Mouse (Mus musculus): ENCODE measurements around the gene Acot4. TPM values are rescaled to one million over a fixed set of nuclear protein-coding genes. Genes with fewer than 3 reads are reported as not detected.
"Not testable (repeated sequence)": the region's sequence is repeated elsewhere in the genome, so short reads cannot be mapped to it uniquely, and the experiment has no call there.

Gene Acot4
- total RNA-seq, 1 experiment from 2014 or later: not detected

DNA sequence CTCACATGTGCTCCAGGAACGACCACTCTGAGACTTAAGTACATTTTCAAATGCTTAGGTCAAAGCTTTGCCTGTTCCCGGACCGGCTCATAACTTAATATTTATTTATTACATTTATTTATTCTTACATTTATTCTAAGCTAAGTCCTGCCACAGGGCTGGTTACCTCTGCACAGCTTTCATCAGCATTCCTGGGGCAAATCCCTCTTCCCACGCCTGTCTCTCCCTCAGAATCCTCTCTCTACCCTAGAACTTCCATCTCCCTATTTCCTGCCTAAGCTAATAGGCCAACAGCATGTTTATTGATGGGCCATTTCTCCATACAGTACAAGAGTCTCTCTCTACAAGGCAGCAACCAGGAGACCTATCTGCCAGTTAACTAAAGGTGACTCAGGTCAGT, 29.6 kb downstream of the Acot4 start:
- ATAC-seq (ENCODE audit: extremely low read depth, insufficient number of reproducible peaks, low FRiP score, poor library complexity, severe bottlenecking): no peak

DNA sequence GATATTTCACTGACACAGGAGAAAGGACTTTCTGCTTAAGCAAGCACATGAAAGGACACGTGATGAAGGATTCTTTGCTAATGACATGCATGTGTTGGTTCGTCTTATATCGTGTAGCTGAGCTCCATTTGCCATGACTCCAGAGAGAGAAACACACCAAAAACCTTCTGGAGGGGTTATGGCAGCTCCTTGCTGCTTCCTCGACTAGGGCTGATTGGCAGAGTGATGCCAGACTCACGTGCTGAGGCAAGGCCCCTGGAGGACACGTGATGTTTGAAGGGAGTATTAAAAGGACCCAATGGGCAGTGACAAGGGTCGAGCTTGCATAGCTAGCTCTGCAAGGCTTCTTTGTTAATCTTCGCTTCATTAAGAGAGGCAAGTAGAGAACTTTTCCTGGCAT, 30.1 kb downstream of the Acot4 start:
- ATAC-seq (ENCODE audit: extremely low read depth, insufficient number of reproducible peaks, low FRiP score, poor library complexity, severe bottlenecking): no peak

DNA sequence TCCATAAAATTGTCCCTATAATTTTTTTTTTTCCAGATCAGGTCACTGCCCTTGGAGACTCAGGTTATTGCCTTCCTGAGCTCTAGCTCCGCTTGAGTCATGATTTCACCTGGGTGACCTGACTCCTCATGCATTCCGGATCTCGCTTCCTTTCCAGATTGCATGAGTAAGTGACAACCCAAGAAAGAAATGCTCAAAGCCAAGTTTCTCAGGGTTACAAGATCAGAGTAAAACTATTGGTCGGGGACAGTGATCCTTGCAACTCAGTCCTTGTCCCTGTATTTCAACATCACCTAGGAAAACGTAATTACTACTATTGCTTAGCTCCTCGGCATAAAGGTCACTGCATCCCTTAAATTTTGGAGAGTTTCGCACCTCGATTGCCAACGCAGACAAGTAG, 30.8 kb downstream of the Acot4 start, which contains the start of gene Acot5:
Acot5 (plus strand) TSS at position 340 of the 400 bp plus-strand sequence.
- ATAC-seq (ENCODE audit: extremely low read depth, insufficient number of reproducible peaks, low FRiP score, poor library complexity, severe bottlenecking): no peak

DNA sequence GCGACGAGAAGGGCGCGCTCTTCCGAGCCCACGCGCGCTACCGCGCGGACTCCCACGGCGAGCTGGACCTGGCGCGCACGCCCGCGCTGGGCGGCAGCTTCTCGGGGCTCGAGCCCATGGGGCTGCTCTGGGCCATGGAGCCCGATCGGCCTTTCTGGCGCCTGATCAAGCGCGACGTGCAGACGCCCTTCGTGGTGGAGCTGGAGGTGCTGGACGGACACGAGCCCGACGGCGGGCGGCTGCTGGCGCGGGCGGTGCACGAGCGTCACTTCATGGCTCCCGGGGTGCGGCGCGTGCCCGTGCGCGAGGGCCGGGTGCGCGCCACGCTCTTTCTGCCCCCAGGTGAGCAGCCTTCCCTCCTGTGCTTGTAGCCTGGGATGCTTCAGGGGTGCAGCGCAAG, 31.4 kb downstream of the Acot4 start:
- ATAC-seq (ENCODE audit: extremely low read depth, insufficient number of reproducible peaks, low FRiP score, poor library complexity, severe bottlenecking): not testable (repeated sequence)

DNA sequence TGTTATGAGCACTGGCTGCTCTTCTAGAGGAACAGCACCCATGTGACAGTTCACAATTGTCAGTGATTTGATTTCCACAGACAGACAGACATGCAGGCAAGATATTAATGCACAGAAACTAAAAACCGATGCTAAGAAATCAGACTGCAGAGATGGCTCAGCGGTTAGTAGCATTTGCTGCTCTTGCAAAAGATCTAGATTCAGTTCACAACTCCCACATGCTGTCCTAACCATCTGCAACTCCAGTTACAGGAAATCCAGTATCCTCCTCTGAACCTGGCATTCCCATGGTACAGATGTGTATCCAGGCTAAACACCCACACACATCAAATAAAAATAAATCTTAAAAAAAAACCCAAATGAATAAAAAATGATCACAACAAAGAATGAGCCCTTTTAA, 33.5 kb downstream of the Acot4 start:
- ATAC-seq (ENCODE audit: extremely low read depth, insufficient number of reproducible peaks, low FRiP score, poor library complexity, severe bottlenecking): no peak

DNA sequence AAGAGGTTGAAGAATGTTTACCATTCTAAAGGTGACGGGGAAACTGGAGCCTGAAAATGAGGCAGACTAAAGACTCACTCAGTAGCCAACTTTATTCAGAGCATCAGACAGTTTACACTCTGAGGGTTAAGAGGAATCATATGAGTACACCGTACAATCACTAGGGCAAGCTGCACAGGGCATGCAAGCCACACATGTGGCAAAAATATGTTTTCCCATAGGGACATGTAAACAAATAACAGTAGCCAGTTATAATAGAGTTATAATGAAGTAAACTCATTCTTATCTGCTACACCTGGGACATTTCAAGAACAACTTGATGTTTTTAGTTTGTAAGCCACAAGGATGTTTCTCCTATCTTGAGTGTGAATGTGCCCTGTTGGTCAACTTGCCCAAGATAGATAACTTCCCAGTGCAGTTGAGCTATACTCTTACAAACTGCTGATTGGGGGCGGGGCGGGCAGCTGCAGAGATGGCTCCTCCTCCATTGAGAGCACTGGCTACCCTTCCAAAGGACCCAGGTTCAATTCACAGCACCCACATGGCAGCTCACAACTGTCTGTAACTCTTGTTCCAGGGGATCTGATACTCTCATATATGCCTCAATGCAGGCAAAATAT, 39.3 kb downstream of the Acot4 start:
- no peak for ATAC-seq (ENCODE audit: extremely low read depth, insufficient number of reproducible peaks, low FRiP score, poor library complexity, severe bottlenecking)

DNA sequence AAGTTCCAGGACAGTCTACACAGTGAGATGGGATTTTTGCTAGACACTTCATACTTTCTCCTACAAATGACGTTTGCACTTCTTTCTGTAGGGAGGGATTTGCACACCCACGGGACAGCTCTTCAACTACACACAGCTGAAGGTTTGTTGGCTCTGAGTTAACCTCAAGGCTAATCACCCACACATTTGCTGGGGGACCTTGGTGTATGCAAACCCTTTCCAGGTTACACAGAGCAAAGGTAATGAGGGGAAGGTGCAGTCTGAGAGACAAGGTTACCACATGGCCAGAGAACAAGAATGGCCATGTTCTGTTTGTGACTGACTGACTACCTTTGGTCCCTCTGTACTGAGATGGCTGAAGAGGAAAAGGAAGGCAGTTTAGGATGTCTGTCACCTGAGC, 45.7 kb downstream of the Acot4 start:
- no peak for ATAC-seq (ENCODE audit: extremely low read depth, insufficient number of reproducible peaks, low FRiP score, poor library complexity, severe bottlenecking)

DNA sequence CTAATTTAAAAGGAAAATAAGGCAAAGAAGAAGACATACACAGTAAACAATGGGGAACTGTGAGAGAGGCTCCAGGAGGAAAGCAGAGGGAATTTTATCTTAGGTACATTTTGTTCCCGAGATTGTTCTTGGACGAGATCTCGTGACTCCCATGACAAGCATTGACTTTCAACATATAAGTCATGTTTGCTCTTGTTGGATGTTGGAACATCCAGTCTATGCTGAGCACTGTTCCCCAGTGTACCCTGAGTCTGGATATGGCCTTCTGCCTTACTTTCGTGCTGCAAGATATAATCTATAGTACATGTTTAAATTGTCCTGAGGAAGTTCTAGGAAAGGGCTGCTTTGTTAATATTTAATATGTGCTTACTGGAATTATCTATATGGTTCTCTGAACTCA, 46.4 kb downstream of the Acot4 start:
- ATAC-seq (ENCODE audit: extremely low read depth, insufficient number of reproducible peaks, low FRiP score, poor library complexity, severe bottlenecking): no peak

DNA sequence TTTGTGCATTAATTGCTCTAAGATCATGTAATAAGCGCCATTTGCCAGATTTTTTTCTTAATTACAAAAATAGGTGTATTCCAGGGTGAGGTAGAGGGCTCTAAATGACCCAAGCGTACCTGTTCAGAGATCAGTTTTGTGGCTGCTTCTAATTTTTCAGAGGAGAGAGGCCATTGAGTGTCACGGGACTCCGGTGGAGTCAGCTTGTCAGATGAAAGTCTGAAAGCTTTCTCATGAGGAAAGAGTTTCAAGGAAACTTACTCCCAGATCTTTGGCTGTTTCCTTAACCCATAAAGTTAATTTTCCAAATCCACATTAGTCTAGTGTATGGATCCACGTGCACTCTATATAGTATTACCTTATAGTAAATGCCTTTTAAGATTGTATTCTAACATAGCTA, 56.5 kb downstream of the Acot4 start:
- ATAC-seq (ENCODE audit: extremely low read depth, insufficient number of reproducible peaks, low FRiP score, poor library complexity, severe bottlenecking): not testable (repeated sequence)

Other genes with a start within 250 kb of the Acot4 start
- gene Numb, start 116.4 kb upstream of the Acot4 start, total RNA-seq (2017): 67.8 and 86.4 TPM in 2 replicates
- gene Riox1, start 87.8 kb upstream of the Acot4 start, total RNA-seq (2017): 9.5 and 11.4 TPM in 2 replicates
- not detected in 2 replicates for gene Heatr4, start 53.5 kb upstream of the Acot4 start, total RNA-seq (2017)
- gene Acot2, start 50.5 kb upstream of the Acot4 start, total RNA-seq (2017): 24.1 and 25.2 TPM in 2 replicates
- 12.5 and 13.2 TPM in 2 replicates for gene Acot1, start 28.9 kb upstream of the Acot4 start, total RNA-seq (2017)
- not detected in 2 replicates for gene Gm49366, start 556 bp downstream of the Acot4 start, total RNA-seq (2017)
- not detected in 2 replicates for gene Acot3, start 13.8 kb downstream of the Acot4 start, total RNA-seq (2017)
- not detected in 2 replicates for gene Acot5, start 30.9 kb downstream of the Acot4 start, total RNA-seq (2017)
- 0.12 TPM in 1 of 2 replicates, not detected in the other for gene Acot6, start 62.3 kb downstream of the Acot4 start, total RNA-seq (2017)
- gene Dnal1, start 76.0 kb downstream of the Acot4 start, total RNA-seq (2017): 0.12 and 0.25 TPM in 2 replicates
- 6.6 and 8.0 TPM in 2 replicates for gene Pnma1, start 110.1 kb downstream of the Acot4 start, total RNA-seq (2017)
- gene Elmsan1, start 180.5 kb downstream of the Acot4 start, total RNA-seq (2017): 79.1 and 84.4 TPM in 2 replicates
- gene Ptgr2, start 246.9 kb downstream of the Acot4 start, total RNA-seq (2017): 34.4 and 40.1 TPM in 2 replicates

All from neutrophil, adult 5-6 weeks (primary cell).